Mouse (Mus musculus) lung, adult 2 months (tissue): ENCODE results near the gene Nprl3.

Source experiments
- CTCF ChIP-seq: fragments of 200-500 bp; IDR thresholded peaks from 2 replicates; pipeline ENCODE4 v1.5.1; 2011; ENCODE audit warnings: mild to moderate bottlenecking, low read length, control low read depth; ENCODE audit not compliant: insufficient read depth
- POLR2A ChIP-seq: fragments of 200-500 bp; IDR thresholded peaks from 2 replicates; pipeline ENCODE4 v1.6.1; 2011; ENCODE audit warnings: low read depth, mild to moderate bottlenecking, control low read depth, low read length, borderline replicate concordance; ENCODE audit errors: extremely low read depth

- TF ChIP-seq CTCF, result no peak
- no peak for TF ChIP-seq POLR2A
Measured at GRCm38 (mm10) chr11:32243205-32243955, 24.1 kb downstream of the Nprl3 start.
